Mouse (Mus musculus): ENCODE data around the gene Tnfrsf13c. TPM values are rescaled to one million over a fixed set of nuclear protein-coding genes. Genes with fewer than 3 reads are reported as not detected.
A peak's percentile ranks its signal among the peaks of the same experiment; 100 is the strongest.

Gene Tnfrsf13c
- total and polyA plus RNA-seq, 2 experiments from 2014 or later: 0.27 to 2.1 TPM

GRCm38 (mm10) chr15:82235661-82236060 lies 11.5 kb upstream of the Tnfrsf13c start:
- WGBS: 75% methylated on average over 10 of the region's 10 CpGs
- Histone ChIP-seq H3K4me3 (ENCODE audit: low read depth, low read length) (no peak overlapping the region), H3K36me3 (ENCODE audit: insufficient read depth, low read length) (no peaks in the 10 kb centered on the region), H3K4me1 (ENCODE audit: insufficient read depth, low read length) (no peaks in the 10 kb centered on the region), H3K4me2 (ENCODE audit: low read depth, low read length, poor library complexity, severe bottlenecking) (no peak overlapping the region), H3K9me3 (ENCODE audit: low read length) (no peaks in the 10 kb centered on the region), H3K27ac (ENCODE audit: low read depth, low read length) (no peak overlapping the region), H3K27me3 (ENCODE audit: insufficient read depth, low read length) (no peaks in the 10 kb centered on the region), H3K9ac (replicated peaks; ENCODE audit: low read length, poor library complexity, severe bottlenecking) (no peak overlapping the region)
- ATAC-seq (ENCODE audit: low FRiP score) (no peak), DNase-seq (ENCODE audit: low spot score) (no peak)
- no peak for TF ChIP-seq CTCF (IDR thresholded peaks at IDR 0.05)

- Histone ChIP-seq H3K27me3 (ENCODE audit: insufficient read depth, low read length) (no peaks in the 10 kb centered on the region), H3K9ac (replicated peaks; ENCODE audit: low read length, poor library complexity, severe bottlenecking) (no peak overlapping the region), H3K9me3 (ENCODE audit: low read length) (no peaks in the 10 kb centered on the region), H3K4me1 (ENCODE audit: insufficient read depth, low read length) (no peaks in the 10 kb centered on the region), H3K4me2 (ENCODE audit: low read depth, low read length, poor library complexity, severe bottlenecking) (no peak overlapping the region), H3K36me3 (ENCODE audit: insufficient read depth, low read length) (no peaks in the 10 kb centered on the region), H3K27ac (ENCODE audit: low read depth, low read length) (no peak overlapping the region), H3K4me3 (ENCODE audit: low read depth, low read length) (no peak overlapping the region)
- TF ChIP-seq CTCF (IDR thresholded peaks at IDR 0.05): no peak
- ATAC-seq (ENCODE audit: low FRiP score) (no peak), DNase-seq (ENCODE audit: low spot score) (no peak)
- WGBS: 76% methylated on average over 4 of the region's 4 CpGs
Measured at GRCm38 (mm10) chr15:82232651-82233050, 8.5 kb upstream of the Tnfrsf13c start.

- no peak overlapping the region for H3K4me2 ChIP-seq (ENCODE audit: low read depth, low read length, poor library complexity, severe bottlenecking)
- no peak for TF ChIP-seq CTCF (IDR thresholded peaks at IDR 0.05)
- no peaks in the 10 kb centered on the region for H3K9me3 ChIP-seq (ENCODE audit: low read length)
- H3K9ac ChIP-seq (replicated peaks; ENCODE audit: low read length, poor library complexity, severe bottlenecking): no peak overlapping the region
- H3K4me3 ChIP-seq (ENCODE audit: low read depth, low read length): no peak overlapping the region
- ATAC-seq (ENCODE audit: low FRiP score): no peak
- 65% methylated on average over 11 of the region's 11 CpGs for WGBS
- no peaks in the 10 kb centered on the region for H3K27me3 ChIP-seq (ENCODE audit: insufficient read depth, low read length)
- H3K4me1 ChIP-seq (ENCODE audit: insufficient read depth, low read length): no peaks in the 10 kb centered on the region
- peak; percentile 65 for DNase-seq (ENCODE audit: low spot score)
- H3K36me3 ChIP-seq (ENCODE audit: insufficient read depth, low read length): no peaks in the 10 kb centered on the region
- H3K27ac ChIP-seq (ENCODE audit: low read depth, low read length): no peak overlapping the region
Measured at GRCm38 (mm10) chr15:82231591-82232378, 7.6 kb upstream of the Tnfrsf13c start.

GRCm38 (mm10) chr15:82231100-82231499 lies 6.9 kb upstream of the Tnfrsf13c start:
- Histone ChIP-seq H3K36me3 (ENCODE audit: insufficient read depth, low read length) (no peaks in the 10 kb centered on the region), H3K4me2 (ENCODE audit: low read depth, low read length, poor library complexity, severe bottlenecking) (no peak overlapping the region), H3K9ac (replicated peaks; ENCODE audit: low read length, poor library complexity, severe bottlenecking) (no peak overlapping the region), H3K4me3 (ENCODE audit: low read depth, low read length) (no peak overlapping the region), H3K27me3 (ENCODE audit: insufficient read depth, low read length) (no peaks in the 10 kb centered on the region), H3K27ac (ENCODE audit: low read depth, low read length) (no peak overlapping the region), H3K9me3 (ENCODE audit: low read length) (no peaks in the 10 kb centered on the region), H3K4me1 (ENCODE audit: insufficient read depth, low read length) (no peaks in the 10 kb centered on the region)
- WGBS: 72% methylated on average over 4 of the region's 4 CpGs
- TF ChIP-seq CTCF (IDR thresholded peaks at IDR 0.05): no peak
- ATAC-seq (ENCODE audit: low FRiP score) (no peak), DNase-seq (ENCODE audit: low spot score) (no peak)

- H3K27me3 ChIP-seq (ENCODE audit: insufficient read depth, low read length): no peaks in the 10 kb centered on the region
- WGBS: 74% methylated on average over 6 of the region's 6 CpGs
- TF ChIP-seq CTCF (IDR thresholded peaks at IDR 0.05): no peak
- no peak overlapping the region for H3K9ac ChIP-seq (replicated peaks; ENCODE audit: low read length, poor library complexity, severe bottlenecking)
- ATAC-seq (ENCODE audit: low FRiP score): no peak
- no peak overlapping the region for H3K4me2 ChIP-seq (ENCODE audit: low read depth, low read length, poor library complexity, severe bottlenecking)
- no peak overlapping the region for H3K27ac ChIP-seq (ENCODE audit: low read depth, low read length)
- H3K36me3 ChIP-seq (ENCODE audit: insufficient read depth, low read length): no peaks in the 10 kb centered on the region
- H3K4me3 ChIP-seq (ENCODE audit: low read depth, low read length): no peak overlapping the region
- no peak for DNase-seq (ENCODE audit: low spot score)
- no peaks in the 10 kb centered on the region for H3K4me1 ChIP-seq (ENCODE audit: insufficient read depth, low read length)
- H3K9me3 ChIP-seq (ENCODE audit: low read length): no peaks in the 10 kb centered on the region
Measured at GRCm38 (mm10) chr15:82230098-82230611, 6.0 kb upstream of the Tnfrsf13c start.

GRCm38 (mm10) chr15:82229542-82230045 lies 5.4 kb upstream of the Tnfrsf13c start:
- DNase-seq (ENCODE audit: low spot score) (no peak), ATAC-seq (ENCODE audit: low FRiP score) (no peak)
- no peaks in the 10 kb centered on the region for H3K9me3 ChIP-seq (ENCODE audit: low read length)
- H3K4me2 ChIP-seq (ENCODE audit: low read depth, low read length, poor library complexity, severe bottlenecking): no peak overlapping the region
- no peaks in the 10 kb centered on the region for H3K4me1 ChIP-seq (ENCODE audit: insufficient read depth, low read length)
- H3K36me3 ChIP-seq (ENCODE audit: insufficient read depth, low read length): no peaks in the 10 kb centered on the region
- no peak for TF ChIP-seq CTCF (IDR thresholded peaks at IDR 0.05)
- no peak overlapping the region for H3K9ac ChIP-seq (replicated peaks; ENCODE audit: low read length, poor library complexity, severe bottlenecking)
- no peak overlapping the region for H3K27ac ChIP-seq (ENCODE audit: low read depth, low read length)
- H3K4me3 ChIP-seq (ENCODE audit: low read depth, low read length): no peak overlapping the region
- WGBS: 50% methylated on average over 11 of the region's 11 CpGs
- no peaks in the 10 kb centered on the region for H3K27me3 ChIP-seq (ENCODE audit: insufficient read depth, low read length)

Measured in midbrain, postnatal 0 days (tissue).